Mouse (Mus musculus): ENCODE data around the gene Frem1.

The Frem1 gene

GRCm38 (mm10) chr4:82872548-82872947 is 179.6 kb downstream of the Frem1 start:
- in situ Hi-C loops (cut with MseI, MboI) = no loop called here

- in situ Hi-C loops (cut with MseI, MboI) = no loop called here
These were observed 180.0 kb downstream of the Frem1 start for GRCm38 (mm10) chr4:82872121-82872520.

GRCm38 (mm10) chr4:82870931-82871330 is 181.2 kb downstream of the Frem1 start:
- in situ Hi-C loops (cut with MseI, MboI) = no loop called here

GRCm38 (mm10) chr4:82867731-82868445 is 184.3 kb downstream of the Frem1 start:
- in situ Hi-C loops (cut with MseI, MboI) = no loop called here

- in situ Hi-C loops (cut with MseI, MboI) = no loop called here
These were observed 185.0 kb downstream of the Frem1 start for GRCm38 (mm10) chr4:82867111-82867510.

GRCm38 (mm10) chr4:82864974-82865699 is 187.0 kb downstream of the Frem1 start:
- in situ Hi-C loops (cut with MseI, MboI) = no loop called here

GRCm38 (mm10) chr4:82863316-82863715 is 188.8 kb downstream of the Frem1 start:
- in situ Hi-C loops (cut with MseI, MboI) = no loop called here

- in situ Hi-C loops (cut with MseI, MboI) = no loop called here
These were observed 190.7 kb downstream of the Frem1 start for GRCm38 (mm10) chr4:82861451-82861850.

- in situ Hi-C loops (cut with MseI, MboI) = no loop called here
These were observed 191.6 kb downstream of the Frem1 start for GRCm38 (mm10) chr4:82860566-82860965.

- in situ Hi-C loops (cut with MseI, MboI) = no loop called here
These were observed 192.7 kb downstream of the Frem1 start, which contains the start of gene Zdhhc21 for GRCm38 (mm10) chr4:82859131-82860125. Gene Zdhhc21, minus strand, starts transcription at chr4:82859958.

GRCm38 (mm10) chr4:82858431-82859010 is 193.6 kb downstream of the Frem1 start:
- in situ Hi-C loops (cut with MseI, MboI) = no loop called here

GRCm38 (mm10) chr4:82856986-82857385 is 195.2 kb downstream of the Frem1 start:
- in situ Hi-C loops (cut with MseI, MboI) = no loop called here

- in situ Hi-C loops (cut with MseI, MboI) = no loop called here
These were observed 198.3 kb downstream of the Frem1 start for GRCm38 (mm10) chr4:82853809-82854208.

GRCm38 (mm10) chr4:82848552-82849234 is 203.4 kb downstream of the Frem1 start:
- in situ Hi-C loops (cut with MseI, MboI) = no loop called here

All from mouse trophoblast stem cell (cell line).